Mouse (Mus musculus): Measurements from ENCODE around the gene Rad1.
"Not testable (repeated sequence)": the region's sequence is repeated elsewhere in the genome, so short reads cannot be mapped to it uniquely, and the experiment has no call there.

Gene Rad1

GRCm38 (mm10) chr15:10485484-10486364 lies at the start of gene Rad1, which contains the start of gene Brix1:
Gene Rad1 (plus strand): TSS chr15:10486018.
Gene Brix1 (minus strand): TSS chr15:10485947.
- DNase-seq (ENCODE audit: low spot score) = peak; percentile 95

DNA sequence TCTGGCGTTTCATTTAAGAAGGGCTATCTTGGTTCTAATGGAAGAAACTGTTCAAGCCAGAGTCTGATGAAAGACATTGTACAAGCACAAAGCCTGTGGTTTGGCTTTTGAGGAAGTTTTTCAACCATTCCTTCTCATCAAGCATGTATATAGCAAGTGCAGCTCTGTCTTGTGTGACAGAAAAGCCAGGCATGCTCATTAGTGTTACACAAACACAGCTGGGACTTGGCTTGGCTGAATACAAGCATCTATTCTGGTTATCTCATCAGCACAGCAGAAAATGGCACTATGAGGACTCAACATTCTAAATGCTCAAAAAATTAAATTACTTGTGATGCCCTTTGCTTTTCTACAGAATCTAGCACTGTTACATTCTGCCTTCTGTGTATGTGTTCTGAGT lies 48.9 kb upstream of the Rad1 start:
- DNase-seq (ENCODE audit: low spot score) = no peak

- DNase-seq (ENCODE audit: low spot score) = no peak
Observed at GRCm38 (mm10) chr15:10439963-10440362, 45.9 kb upstream of the Rad1 start.

GRCm38 (mm10) chr15:10441493-10441892 lies 44.3 kb upstream of the Rad1 start:
- no peak for DNase-seq (ENCODE audit: low spot score)

GRCm38 (mm10) chr15:10442275-10442674 lies 43.5 kb upstream of the Rad1 start:
- DNase-seq (ENCODE audit: low spot score) = no peak

GRCm38 (mm10) chr15:10447102-10447501 lies 38.7 kb upstream of the Rad1 start:
- no peak for DNase-seq (ENCODE audit: low spot score)

DNA sequence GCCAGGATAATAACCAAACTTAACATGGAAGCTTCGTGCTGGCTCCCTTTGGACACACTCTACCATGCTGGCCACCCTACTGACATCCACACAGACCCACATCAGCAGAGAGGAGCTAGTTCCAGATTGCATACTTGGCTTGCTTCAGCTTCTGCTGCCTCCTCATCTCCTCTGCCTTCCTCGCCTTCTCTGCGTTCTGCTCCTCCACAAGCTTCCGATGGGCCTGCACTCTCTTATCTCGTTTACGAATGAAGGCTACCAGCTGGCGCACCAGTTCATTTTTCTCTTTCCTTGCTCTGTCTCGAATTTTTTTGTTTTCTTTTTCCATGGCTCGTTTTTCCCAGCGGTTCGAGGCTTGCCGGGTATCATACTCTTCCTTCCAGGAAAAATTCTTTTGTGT lies 24.8 kb upstream of the Rad1 start:
- DNase-seq (ENCODE audit: low spot score) = no peak

DNA sequence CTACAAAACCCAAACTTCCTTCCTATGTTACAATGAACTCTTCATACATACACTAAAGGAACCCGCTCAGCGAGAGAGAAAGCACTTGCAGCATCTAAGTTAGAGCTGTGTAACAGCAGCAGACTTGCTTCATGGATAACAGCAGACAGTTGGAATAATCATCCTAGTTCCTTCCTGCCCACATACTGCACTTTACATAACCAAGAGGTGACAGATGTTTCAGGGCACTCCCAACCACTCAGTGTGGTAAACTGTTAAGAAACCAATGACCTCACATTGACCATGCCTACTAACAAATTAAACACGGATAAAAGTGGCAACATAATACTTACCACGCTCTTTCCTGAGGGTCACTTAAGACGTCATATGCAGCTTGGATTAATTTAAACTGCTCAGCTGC lies 22.3 kb upstream of the Rad1 start:
- DNase-seq (ENCODE audit: low spot score) = peak; percentile 14

DNA sequence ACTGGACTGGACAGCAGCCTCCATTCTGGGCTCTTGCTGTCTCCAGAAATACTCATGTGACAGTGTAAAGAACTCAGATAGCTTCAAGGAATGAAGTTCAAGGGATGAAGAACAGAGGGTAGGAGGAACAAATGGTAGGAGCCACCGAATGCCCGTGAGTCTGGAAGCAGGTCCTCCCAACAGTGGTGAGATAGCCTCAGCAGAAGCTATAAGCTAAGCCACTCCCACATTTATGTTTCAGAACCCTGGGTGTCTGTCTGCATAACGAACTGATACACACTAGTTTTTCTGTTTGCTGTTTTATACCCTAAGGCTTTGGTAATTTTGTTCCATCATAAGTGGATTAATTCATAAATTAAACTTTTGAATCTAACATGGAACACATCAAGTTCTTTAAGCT lies 21.1 kb upstream of the Rad1 start:
- no peak for DNase-seq (ENCODE audit: low spot score)

GRCm38 (mm10) chr15:10468761-10469160 lies 17.1 kb upstream of the Rad1 start:
- no peak for DNase-seq (ENCODE audit: low spot score)

DNA sequence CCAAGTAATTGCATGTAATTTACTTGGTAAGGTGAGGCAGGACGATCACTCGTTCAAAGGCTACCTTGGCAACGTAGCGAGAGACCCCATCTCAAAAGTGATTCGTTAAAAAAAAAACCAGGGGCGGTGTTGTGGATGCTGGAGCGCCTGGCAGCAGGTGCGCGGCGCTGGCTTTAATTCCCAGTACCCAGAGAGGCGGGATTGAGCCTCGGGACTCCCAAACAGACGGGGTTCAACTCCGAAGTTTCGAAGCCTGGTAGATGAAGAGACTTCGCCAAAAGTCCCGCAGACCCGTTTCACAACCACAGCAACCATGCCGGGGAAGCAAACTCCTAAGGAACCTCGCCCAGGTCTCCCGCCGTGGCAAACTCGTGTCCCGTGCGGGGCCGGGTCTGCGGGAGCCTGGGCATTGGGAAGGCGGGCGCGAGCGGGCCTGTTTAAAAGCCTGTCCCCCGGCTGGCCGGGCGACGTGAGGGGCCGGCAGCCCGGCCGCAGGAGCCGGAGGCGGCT lies 16.1 kb upstream of the Rad1 start:
- no peak for DNase-seq (ENCODE audit: low spot score)

GRCm38 (mm10) chr15:10470151-10470831 lies 15.5 kb upstream of the Rad1 start, which contains the start of gene Dnajc21:
Gene Dnajc21 (minus strand): TSS chr15:10470516.
- DNase-seq (ENCODE audit: low spot score) = no peak

DNA sequence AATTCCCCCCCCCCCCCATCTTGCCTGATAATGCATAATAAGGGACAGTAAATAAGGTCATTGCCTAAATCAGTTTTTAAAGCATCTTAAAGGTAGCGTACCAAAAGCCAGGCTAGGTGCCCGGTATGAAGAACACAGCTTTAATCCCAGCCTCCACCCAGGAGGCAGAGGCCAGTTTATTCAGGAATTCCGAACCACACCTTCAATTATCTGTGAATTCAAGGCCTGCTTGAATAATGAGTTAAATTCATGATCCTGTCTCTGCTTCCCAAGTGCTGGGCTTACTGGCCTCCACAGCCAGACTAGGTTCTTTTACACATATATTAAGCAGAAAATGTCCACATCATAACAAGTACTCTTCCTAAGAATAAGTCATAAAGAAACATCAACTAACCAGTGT lies 14.9 kb upstream of the Rad1 start:
- DNase-seq (ENCODE audit: low spot score) = no peak

DNA sequence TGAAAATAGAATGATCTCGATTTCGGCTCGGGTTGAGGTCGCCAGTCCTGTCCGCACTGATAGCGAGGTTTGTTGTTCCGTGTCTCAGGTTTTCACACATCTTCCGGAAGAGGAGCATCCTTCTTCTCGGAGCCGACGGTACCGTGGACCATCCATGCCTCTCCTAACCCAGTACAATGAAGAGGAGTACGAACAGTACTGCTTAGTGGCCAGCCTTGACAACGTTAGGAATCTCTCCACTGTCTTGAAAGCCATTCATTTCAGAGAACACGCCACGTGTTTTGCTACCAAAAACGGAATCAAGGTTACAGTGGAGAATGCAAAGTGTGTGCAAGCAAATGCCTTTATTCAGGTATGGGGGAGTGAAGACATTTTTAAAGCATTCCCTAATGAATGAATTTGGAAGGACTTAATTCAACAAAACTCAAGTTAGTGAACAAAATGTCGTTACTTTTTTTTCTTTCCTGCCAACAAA lies 584 bp downstream of the Rad1 start:
- DNase-seq (ENCODE audit: low spot score) = no peak

DNA sequence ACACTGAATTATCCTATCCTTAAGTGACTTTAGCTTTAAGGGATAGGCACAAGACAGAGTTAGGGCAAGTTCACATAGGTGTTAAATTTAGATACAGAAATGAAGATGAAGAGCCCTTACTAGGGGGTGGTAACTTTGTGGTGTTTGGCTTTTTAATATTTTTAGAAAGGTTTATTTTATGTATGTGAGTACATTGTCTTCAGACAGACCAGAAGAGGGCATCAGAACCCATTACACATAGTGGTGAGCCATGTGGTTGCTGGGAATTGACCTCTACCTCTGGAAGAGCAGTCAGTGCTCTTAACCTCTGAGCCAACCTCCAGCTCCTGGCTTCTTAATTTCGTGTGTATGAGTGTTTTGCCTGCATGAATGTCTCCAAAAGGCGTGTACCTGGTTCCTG lies 1.4 kb downstream of the Rad1 start:
- DNase-seq (ENCODE audit: low spot score) = no peak

DNA sequence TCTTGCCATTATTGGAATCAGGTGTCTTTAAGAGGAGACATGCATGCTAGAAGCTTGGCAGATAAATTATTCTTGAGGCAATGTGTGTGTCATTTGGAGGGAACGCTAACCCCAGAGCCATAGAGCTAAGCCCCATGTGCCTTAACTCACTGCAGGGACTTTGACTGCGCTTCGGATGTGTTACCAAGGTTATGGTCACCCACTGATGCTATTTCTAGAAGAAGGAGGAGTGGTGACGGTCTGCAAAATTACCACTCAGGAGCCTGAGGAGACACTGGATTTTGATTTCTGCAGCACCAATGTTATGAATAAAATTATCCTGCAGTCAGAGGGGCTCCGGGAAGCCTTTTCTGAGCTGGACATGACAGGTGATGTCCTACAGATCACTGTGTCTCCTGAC lies 4.3 kb downstream of the Rad1 start:
- DNase-seq (ENCODE audit: low spot score) = no peak

DNA sequence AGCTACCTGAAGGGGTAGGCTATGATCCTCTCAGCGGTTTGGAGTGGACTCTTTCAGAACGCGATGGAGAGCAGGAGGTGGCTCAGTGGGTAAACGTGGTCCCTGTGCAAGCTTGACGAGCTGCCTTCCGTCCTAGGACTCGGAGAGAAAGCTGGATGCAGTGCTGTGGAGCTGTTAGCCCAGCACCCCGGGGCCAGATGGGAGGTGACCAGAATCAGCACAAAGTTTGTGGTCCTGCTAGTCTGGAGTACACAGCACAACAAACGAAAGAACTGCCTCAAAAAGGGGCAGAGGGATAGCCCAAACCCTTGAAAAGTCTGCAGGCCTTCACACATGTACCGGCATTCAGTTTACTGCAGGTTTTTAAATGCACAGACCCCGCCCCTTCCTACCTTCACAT lies 10.1 kb downstream of the Rad1 start:
- DNase-seq (ENCODE audit: low spot score) = no peak

GRCm38 (mm10) chr15:10496696-10497095 lies 10.9 kb downstream of the Rad1 start:
- DNase-seq (ENCODE audit: low spot score) = not testable (repeated sequence)

- DNase-seq (ENCODE audit: low spot score) = no peak
Observed at GRCm38 (mm10) chr15:10499593-10499992, 13.8 kb downstream of the Rad1 start.

- no peak for DNase-seq (ENCODE audit: low spot score)
Observed at GRCm38 (mm10) chr15:10500035-10500434, 14.2 kb downstream of the Rad1 start.

GRCm38 (mm10) chr15:10500838-10501719 lies 15.3 kb downstream of the Rad1 start:
- DNase-seq (ENCODE audit: low spot score) = no peak

DNA sequence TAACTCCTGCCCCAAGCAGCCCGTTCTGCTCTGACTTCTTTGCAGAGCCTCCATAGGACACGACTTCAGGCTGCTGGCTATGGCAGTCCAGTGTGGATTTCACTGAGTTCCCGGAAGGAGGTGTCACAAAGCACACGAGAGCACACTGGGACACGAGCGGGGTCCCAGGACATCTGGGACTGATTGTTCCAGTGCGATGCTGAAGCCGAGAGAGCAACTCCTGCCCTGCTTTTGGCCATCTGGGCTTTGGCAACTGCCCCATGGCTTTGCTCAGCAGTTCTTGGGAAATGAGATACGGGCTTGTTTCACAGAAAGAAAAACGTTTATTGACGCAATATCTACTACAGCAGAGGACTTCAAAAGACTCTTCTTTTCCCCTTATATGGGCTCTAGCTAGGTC lies 20.3 kb downstream of the Rad1 start:
- DNase-seq (ENCODE audit: low spot score) = no peak
